Mouse (Mus musculus) liver, embryonic 16.5 days (tissue): Measurements from ENCODE around the gene Mis18a. TPM values are rescaled to one million over a fixed set of nuclear protein-coding genes. Genes with fewer than 3 reads are reported as not detected.

Source experiments
- ATAC-seq: fragments of 200-750 bp; cut with Nextera tagmentation; 2 replicates; pipeline ENCODE4 v1.8.0; 2017; ENCODE audit warnings: low read depth, mild to moderate bottlenecking, moderate number of reproducible peaks, moderate library complexity
- H3K27ac ChIP-seq: fragments of 300-500 bp; sonication (generic); 2 replicates; pipeline ENCODE4 v1.5.1; 2014; ENCODE audit warnings: mild to moderate bottlenecking, low read length
- H3K27me3 ChIP-seq: fragments of 300-500 bp; sonication (generic); 2 replicates; pipeline ENCODE4 v1.6.1; 2014; ENCODE audit warnings: low read depth, low read length, mixed read lengths; ENCODE audit not compliant: control insufficient read depth, insufficient read depth
- H3K36me3 ChIP-seq: fragments of 300-500 bp; sonication (generic); 2 replicates; pipeline ENCODE4 v1.6.1; 2014; ENCODE audit warnings: mild to moderate bottlenecking; ENCODE audit not compliant: control insufficient read depth, insufficient read depth
- H3K4me1 ChIP-seq: fragments of 300-500 bp; sonication (generic); 2 replicates; pipeline ENCODE4 v1.6.1; 2014; ENCODE audit warnings: low read depth, low read length, mixed read lengths; ENCODE audit not compliant: control insufficient read depth
- H3K4me2 ChIP-seq: fragments of 300-500 bp; sonication (generic); 2 replicates; pipeline ENCODE4 v1.6.1; 2014; ENCODE audit warnings: low read depth, low read length, mixed read lengths
- H3K4me3 ChIP-seq: fragments of 300-500 bp; sonication (generic); 2 replicates; pipeline ENCODE4 v1.5.1; 2014; ENCODE audit warnings: low read depth, mild to moderate bottlenecking, low read length
- H3K9ac ChIP-seq: fragments of 300-500 bp; sonication (generic); 2 replicates; pipeline ENCODE4 v1.6.1; 2014; ENCODE audit warnings: low read depth, low read length
- H3K9me3 ChIP-seq: fragments of 300-500 bp; sonication (generic); replicated peaks from 2 replicates; pipeline ENCODE4 v1.6.1; 2016; ENCODE audit warnings: low read length; ENCODE audit not compliant: control insufficient read depth
- WGBS: fragments of 180-500 bp; shearing (Covaris S2); extraction: QIAGEN DNeasy Blood & Tissue Kit; methylation state at CpG from one replicate; pipeline ENCODE4 v1.1.7; 2014; ENCODE audit not compliant: insufficient replicate concordance; 5-methylcytosine and 5-hydroxymethylcytosine counted together
- polyA plus RNA-seq: library from polyadenylated mRNA; unstranded; fragments of >200 nt; fragmentation: Nextera tagmentation; extraction: Ambion mirVana; gene quantifications from 2 replicates; pipeline ENCODE4 v1.2.1, GENCODE M21; 2015

The Mis18a gene
- polyA plus RNA-seq, 1 experiment from 2014 or later: 29.6 TPM

GRCm38 (mm10) chr16:90753386-90753941 lies 26.3 kb upstream of the Mis18a start:
- no peak for ATAC-seq
- 80% methylated on average over 13 of the region's 13 CpGs for WGBS

DNA sequence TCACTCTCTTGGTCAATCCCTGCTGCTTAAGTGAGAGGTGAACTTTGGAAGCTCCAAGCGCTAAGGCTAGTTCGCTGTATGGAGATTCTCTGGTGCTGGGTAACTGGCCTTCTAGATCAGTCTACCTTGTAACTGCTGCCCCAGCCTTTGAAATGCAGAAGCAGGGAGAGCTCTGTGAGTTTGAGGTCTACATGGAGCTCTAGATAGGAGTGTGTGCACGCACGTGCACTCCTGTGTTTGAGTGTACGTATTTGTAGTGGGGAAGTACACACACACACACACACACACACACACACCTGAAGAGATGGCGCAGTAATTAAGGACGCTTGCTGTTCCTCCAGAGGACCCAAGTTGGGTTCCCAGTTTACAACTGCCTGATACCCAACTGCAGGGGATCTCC lies 21.0 kb upstream of the Mis18a start:
- Histone ChIP-seq H3K9ac (no peak overlapping the region), H3K27me3 (no peaks in the 10 kb centered on the region), H3K4me2 (no peak overlapping the region), H3K27ac (no peak overlapping the region), H3K4me1 (peaks cover 15% of the 10 kb centered on the region), H3K36me3 (peaks cover 16% of the 10 kb centered on the region), H3K9me3 (no peaks in the 10 kb centered on the region), H3K4me3 (no peak overlapping the region)
- WGBS: 80% methylated on average over 7 of the region's 7 CpGs
- ATAC-seq: no peak

More at GRCm38 (mm10) chr16:90753386-90753941, 26.3 kb upstream of the Mis18a start:
- Histone ChIP-seq H3K4me2 (no peak overlapping the region), H3K27ac (no peak overlapping the region), H3K9me3 (no peaks in the 10 kb centered on the region), H3K36me3 (peaks cover 27% of the 10 kb centered on the region), H3K4me3 (no peak overlapping the region), H3K27me3 (no peaks in the 10 kb centered on the region), H3K9ac (no peak overlapping the region), H3K4me1 (peaks cover 8% of the 10 kb centered on the region)

DNA sequence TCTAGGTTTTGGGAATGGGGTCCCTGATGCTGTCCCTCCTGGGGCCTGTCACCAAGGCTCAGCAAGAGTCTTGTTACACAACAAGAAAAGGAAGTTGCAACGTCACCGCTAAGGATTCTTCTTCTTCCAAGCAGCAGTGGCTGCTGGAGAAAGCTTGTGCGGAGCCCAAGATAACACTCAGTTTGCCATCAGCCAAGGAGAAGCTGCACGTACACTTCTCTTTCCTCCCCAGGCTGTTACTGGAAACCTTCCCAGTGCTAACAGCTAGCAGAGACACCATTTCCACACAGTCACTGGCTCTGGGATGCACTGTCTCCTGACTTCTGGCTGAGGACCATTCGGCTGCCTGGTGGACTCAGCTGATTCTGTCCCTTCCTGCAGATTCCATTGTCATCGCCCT lies 19.9 kb upstream of the Mis18a start:
- 38% methylated on average over 6 of the region's 6 CpGs for WGBS
- Histone ChIP-seq H3K9me3 (no peaks in the 10 kb centered on the region), H3K27ac (0 out of 2 replicates have a peak overlapping the region, but pooled peaks have one; percentile 29), H3K4me1 (peaks cover 20% of the 10 kb centered on the region), H3K9ac (no peak overlapping the region), H3K4me2 (no peak overlapping the region), H3K27me3 (no peaks in the 10 kb centered on the region), H3K4me3 (no peak overlapping the region), H3K36me3 (peaks cover 16% of the 10 kb centered on the region)
- ATAC-seq: no peak

GRCm38 (mm10) chr16:90738092-90738956 lies 11.1 kb upstream of the Mis18a start, which contains the start of gene Mrap:
Mrap (plus strand) TSS chr16:90738207.
- 40% methylated on average over 26 of the region's 26 CpGs for WGBS
- Histone ChIP-seq H3K4me1 (peaks cover 30% of the 10 kb centered on the region), H3K27me3 (no peaks in the 10 kb centered on the region), H3K4me2 (peak within 1 kb of the TSS; percentile 60), H3K27ac (peak within 1 kb of the TSS; percentile 76), H3K9ac (peak within 1 kb of the TSS; percentile 64), H3K9me3 (no peaks in the 10 kb centered on the region), H3K36me3 (no peaks in the 10 kb centered on the region), H3K4me3 (peak within 1 kb of the TSS; percentile 62)
- ATAC-seq: peak; percentile 84

- no peak overlapping the region for H3K4me3 ChIP-seq
- H3K9ac ChIP-seq: no peak overlapping the region
- peak; percentile 19; the same call in 1 of the 2 replicates for ATAC-seq
- no peak overlapping the region for H3K4me2 ChIP-seq
- 49% methylated on average over 10 of the region's 10 CpGs for WGBS
- peaks cover 22% of the 10 kb centered on the region for H3K4me1 ChIP-seq
- H3K27ac ChIP-seq: peak overlapping the region; percentile 18; the same call in 1 of the 2 replicates
- H3K9me3 ChIP-seq: no peaks in the 10 kb centered on the region
- H3K36me3 ChIP-seq: no peaks in the 10 kb centered on the region
- H3K27me3 ChIP-seq: no peaks in the 10 kb centered on the region
These were observed 9.6 kb upstream of the Mis18a start for GRCm38 (mm10) chr16:90736672-90737270.

DNA sequence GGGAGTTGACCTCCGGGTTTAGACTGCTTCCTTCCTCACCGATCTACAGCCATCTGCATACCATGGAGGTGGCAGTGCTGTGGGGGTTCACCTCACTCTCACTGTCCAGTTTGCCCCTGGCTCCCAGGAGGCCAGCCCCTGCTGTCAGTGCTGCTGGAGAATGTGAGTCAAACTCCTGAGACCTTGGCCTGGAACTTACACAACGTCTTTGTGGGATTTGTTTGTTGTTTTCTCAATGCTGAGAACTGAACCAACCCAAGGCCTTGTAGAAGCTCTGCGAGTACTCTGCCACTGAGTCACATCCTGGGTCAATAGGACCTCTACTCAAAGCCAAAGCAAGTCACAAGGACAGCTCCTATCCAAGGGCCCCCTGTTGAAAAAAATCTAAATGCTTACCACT lies 8.4 kb upstream of the Mis18a start:
- H3K27ac ChIP-seq: no peak overlapping the region
- no peak overlapping the region for H3K9ac ChIP-seq
- 58% methylated on average over 4 of the region's 4 CpGs for WGBS
- H3K4me1 ChIP-seq: peaks cover 20% of the 10 kb centered on the region
- H3K4me2 ChIP-seq: no peak overlapping the region
- H3K36me3 ChIP-seq: no peaks in the 10 kb centered on the region
- H3K4me3 ChIP-seq: no peak overlapping the region
- ATAC-seq: no peak
- H3K27me3 ChIP-seq: no peaks in the 10 kb centered on the region
- peaks cover 4% of the 10 kb centered on the region; the same call in 1 of the 2 replicates for H3K9me3 ChIP-seq

- H3K36me3 ChIP-seq: peaks cover 4% of the 10 kb centered on the region
- ATAC-seq: peak; percentile 50
- 2% methylated on average over 38 of the region's 38 CpGs for WGBS
- peak overlapping the region; percentile 82 for H3K4me2 ChIP-seq
- peaks cover 18% of the 10 kb centered on the region for H3K4me1 ChIP-seq
- no peaks in the 10 kb centered on the region for H3K27me3 ChIP-seq
- H3K9ac ChIP-seq: peak overlapping the region; percentile 92
- peak overlapping the region; percentile 96 for H3K4me3 ChIP-seq
- H3K27ac ChIP-seq: peak overlapping the region; percentile 73
- peaks cover 4% of the 10 kb centered on the region; the same call in 1 of the 2 replicates for H3K9me3 ChIP-seq
These were observed 490 bp downstream of the Mis18a start for GRCm38 (mm10) chr16:90726600-90727227.

DNA sequence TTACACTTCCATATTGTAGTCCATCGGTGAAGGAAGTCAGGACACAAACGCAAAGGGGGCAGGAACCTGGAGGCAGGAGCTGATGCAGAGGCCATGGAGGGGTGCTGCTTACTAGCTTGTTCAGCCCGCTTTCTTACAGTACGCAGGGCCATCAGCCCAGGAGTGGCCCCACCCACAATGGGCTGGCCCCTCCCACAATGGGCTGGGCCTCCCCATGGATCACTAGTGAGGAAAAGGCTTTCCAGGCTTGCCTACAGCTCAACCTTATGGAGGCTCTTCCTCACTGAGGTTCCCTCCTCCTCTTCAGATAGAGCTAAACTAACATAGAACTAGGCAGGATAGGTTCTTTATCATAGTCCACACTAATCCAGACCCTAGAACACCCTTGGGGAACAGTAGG lies 3.2 kb downstream of the Mis18a start:
- WGBS: 91% methylated on average over 4 of the region's 4 CpGs
- no peaks in the 10 kb centered on the region for H3K27me3 ChIP-seq
- no peak overlapping the region for H3K4me2 ChIP-seq
- no peaks in the 10 kb centered on the region for H3K9me3 ChIP-seq
- peaks cover 19% of the 10 kb centered on the region for H3K36me3 ChIP-seq
- H3K9ac ChIP-seq: no peak overlapping the region
- no peak overlapping the region for H3K27ac ChIP-seq
- peaks cover 18% of the 10 kb centered on the region for H3K4me1 ChIP-seq
- no peak for ATAC-seq
- no peak overlapping the region for H3K4me3 ChIP-seq
